Mouse (Mus musculus) spleen, postnatal 4 days (tissue): ENCODE data around the gene Trp53i13.

Experiments
- DNase-seq, 2 experiments: peaks; one replicate each; pipeline ENCODE4 v3.0.0; 2022; ENCODE audit warnings: low spot score in 2 of 2

The Trp53i13 gene

GRCm38 (mm10) chr11:77463101-77463445 is 52.7 kb downstream of the Trp53i13 start:
- no peak for DNase-seq

- DNase-seq, result peak; percentile 64 to 85
These were observed 53.3 kb downstream of the Trp53i13 start, which contains the start of gene Coro6 for GRCm38 (mm10) chr11:77462283-77463100. Gene Coro6, plus strand, starts transcription at chr11:77462411.

GRCm38 (mm10) chr11:77461856-77462255 is 53.9 kb downstream of the Trp53i13 start:
- no peak for DNase-seq
